Mouse (Mus musculus) mouse embryonic stem cell (cell line): ENCODE measurements around the gene Col6a1.

ENCODE experiments used
- in situ Hi-C, 2 experiments: fragments of 300-500 bp; cut with MboI; formaldehyde crosslinking; loops; 1 replicate in 1 of 2; 3 replicates in 1 of 2; pipeline ENCODE4 v1.14.3; 2019 to 2020; ENCODE audit warnings: low sequenced_read_pairs in 2 of 2, low pct_unique_long_range_greater_than_20kb in 1 of 2, mixed read lengths in 1 of 2; ENCODE audit not compliant: unreplicated experiment in 1 of 2

Gene Col6a1

GRCm38 (mm10) chr10:76728369-76728768, 2.4 kb upstream of the Col6a1 start:
- in situ Hi-C loops: loop anchor here in 1 of 2 experiments (25.0 kb wide), 1 partner anchor 416 kb away; no protein-coding TSS in a partner anchor

GRCm38 (mm10) chr10:76727301-76727700, 1.3 kb upstream of the Col6a1 start:
- in situ Hi-C loops: loop anchor here in 1 of 2 experiments (25.0 kb wide), 1 partner anchor 415 kb away; no protein-coding TSS in a partner anchor

GRCm38 (mm10) chr10:76726866-76727265, 898 bp upstream of the Col6a1 start:
- in situ Hi-C loops: loop anchor here in 1 of 2 experiments (25.0 kb wide), 1 partner anchor 415 kb away; no protein-coding TSS in a partner anchor

GRCm38 (mm10) chr10:76725097-76725496, 871 bp downstream of the Col6a1 start:
- in situ Hi-C loops: loop anchor here in 1 of 2 experiments (25.0 kb wide), 1 partner anchor 413 kb away; no protein-coding TSS in a partner anchor

GRCm38 (mm10) chr10:76724231-76724736, 1.7 kb downstream of the Col6a1 start:
- in situ Hi-C loops: no loop called here

- in situ Hi-C loops: no loop called here
Observed at GRCm38 (mm10) chr10:76722751-76723450, 3.1 kb downstream of the Col6a1 start.

GRCm38 (mm10) chr10:76721746-76722145, 4.2 kb downstream of the Col6a1 start:
- in situ Hi-C loops: no loop called here

- in situ Hi-C loops: no loop called here
Observed at GRCm38 (mm10) chr10:76721216-76721615, 4.8 kb downstream of the Col6a1 start.

- in situ Hi-C loops: no loop called here
Observed at GRCm38 (mm10) chr10:76717631-76718030, 8.3 kb downstream of the Col6a1 start.

GRCm38 (mm10) chr10:76717026-76717425, 8.9 kb downstream of the Col6a1 start:
- in situ Hi-C loops: no loop called here

GRCm38 (mm10) chr10:76714303-76714702, 11.7 kb downstream of the Col6a1 start:
- in situ Hi-C loops: no loop called here

- in situ Hi-C loops: no loop called here
Observed at GRCm38 (mm10) chr10:76712500-76712899, 13.5 kb downstream of the Col6a1 start.

GRCm38 (mm10) chr10:76711331-76711730, 14.6 kb downstream of the Col6a1 start:
- in situ Hi-C loops: no loop called here

- in situ Hi-C loops: no loop called here
Observed at GRCm38 (mm10) chr10:76708465-76708864, 17.5 kb downstream of the Col6a1 start.

GRCm38 (mm10) chr10:76707584-76707983, 18.4 kb downstream of the Col6a1 start:
- in situ Hi-C loops: no loop called here

GRCm38 (mm10) chr10:76707001-76707400, 19.0 kb downstream of the Col6a1 start:
- in situ Hi-C loops: no loop called here

GRCm38 (mm10) chr10:76704358-76704757, 21.6 kb downstream of the Col6a1 start:
- in situ Hi-C loops: no loop called here

GRCm38 (mm10) chr10:76701446-76701845, 24.5 kb downstream of the Col6a1 start:
- in situ Hi-C loops: no loop called here

- in situ Hi-C loops: no loop called here
Observed at GRCm38 (mm10) chr10:76699816-76700215, 26.2 kb downstream of the Col6a1 start.

GRCm38 (mm10) chr10:76695283-76695885, 30.6 kb downstream of the Col6a1 start:
- in situ Hi-C loops: no loop called here
